Mouse (Mus musculus): Measurements from ENCODE around the gene Tet1.
"Not testable (repeated sequence)": the region's sequence is repeated elsewhere in the genome, so short reads cannot be mapped to it uniquely, and the experiment has no call there.

Gene Tet1

GRCm38 (mm10) chr10:62908896-62909295, at the start of gene Tet1:
Tet1 (minus strand) TSS chr10:62908996.
- in situ Hi-C loops (cut with MboI; ENCODE audit: unreplicated experiment in 2 of 2): not testable (repeated sequence)

GRCm38 (mm10) chr10:62948551-62948950, 39.8 kb upstream of the Tet1 start:
- in situ Hi-C loops (cut with MboI; ENCODE audit: unreplicated experiment in 2 of 2): no loop called here

- in situ Hi-C loops (cut with MboI; ENCODE audit: unreplicated experiment in 2 of 2): no loop called here
Observed at GRCm38 (mm10) chr10:62946738-62947471, 38.1 kb upstream of the Tet1 start, which contains the start of gene Dna2. Dna2 (plus strand) TSS chr10:62947026.

DNA sequence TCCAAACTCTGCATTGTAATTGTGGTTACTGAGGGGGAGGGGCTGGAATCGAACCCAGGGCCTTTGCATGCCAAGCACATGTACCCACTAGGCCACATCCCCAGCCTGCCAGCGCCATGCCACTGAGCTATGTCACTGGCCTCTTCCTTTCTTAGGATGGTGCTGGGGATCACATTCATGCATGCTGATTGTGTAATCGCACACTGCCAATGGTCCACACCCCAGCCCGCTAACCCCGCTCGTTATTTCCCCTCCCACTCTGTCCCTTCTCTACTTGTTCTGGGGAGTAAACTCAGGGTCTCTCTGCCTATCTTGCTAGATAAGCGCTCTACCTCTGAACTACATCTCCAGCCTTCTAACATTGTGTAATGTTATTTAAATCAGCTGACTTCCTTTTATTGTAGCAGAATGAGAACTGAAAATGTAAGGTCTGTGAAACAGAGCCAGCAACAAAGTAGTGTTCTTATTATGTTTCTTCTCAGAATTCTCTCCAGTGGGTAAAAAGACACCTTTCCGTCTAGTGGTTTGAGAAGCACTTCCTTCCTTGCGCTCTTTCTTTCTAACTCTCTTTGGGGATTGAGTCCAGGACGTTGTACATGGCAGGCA, 36.3 kb upstream of the Tet1 start:
- in situ Hi-C loops (cut with MboI; ENCODE audit: unreplicated experiment in 2 of 2): no loop called here

- in situ Hi-C loops (cut with MboI; ENCODE audit: unreplicated experiment in 2 of 2): no loop called here
Observed at GRCm38 (mm10) chr10:62932381-62932780, 23.6 kb upstream of the Tet1 start.

DNA sequence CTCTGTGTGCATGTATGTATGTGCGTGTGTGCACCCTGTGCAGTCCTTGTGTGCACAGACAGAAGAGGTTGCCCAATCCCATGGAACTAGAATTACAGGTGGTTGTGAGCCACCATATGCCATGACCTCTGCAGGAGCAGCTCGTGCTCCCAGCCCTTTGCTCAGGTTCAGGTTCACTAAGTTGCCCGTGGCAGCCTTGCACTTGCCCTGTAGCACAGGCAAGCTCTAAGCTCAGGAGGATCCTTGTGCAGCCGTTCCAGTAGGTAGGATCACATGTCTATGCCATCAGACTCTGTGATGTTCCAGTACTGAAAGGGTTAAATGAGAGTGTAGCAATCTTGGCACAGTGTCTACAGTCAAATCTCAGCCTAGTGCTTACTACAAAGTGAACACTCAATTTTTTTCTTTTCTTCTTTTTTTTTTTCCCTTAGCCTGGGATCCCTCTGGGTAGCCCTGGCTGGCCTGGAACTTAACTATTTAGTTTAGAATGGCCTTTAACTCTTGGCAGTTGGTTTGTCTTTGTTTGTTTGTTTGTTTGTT, 15.4 kb upstream of the Tet1 start:
- in situ Hi-C loops (cut with MboI; ENCODE audit: unreplicated experiment in 2 of 2): no loop called here

DNA sequence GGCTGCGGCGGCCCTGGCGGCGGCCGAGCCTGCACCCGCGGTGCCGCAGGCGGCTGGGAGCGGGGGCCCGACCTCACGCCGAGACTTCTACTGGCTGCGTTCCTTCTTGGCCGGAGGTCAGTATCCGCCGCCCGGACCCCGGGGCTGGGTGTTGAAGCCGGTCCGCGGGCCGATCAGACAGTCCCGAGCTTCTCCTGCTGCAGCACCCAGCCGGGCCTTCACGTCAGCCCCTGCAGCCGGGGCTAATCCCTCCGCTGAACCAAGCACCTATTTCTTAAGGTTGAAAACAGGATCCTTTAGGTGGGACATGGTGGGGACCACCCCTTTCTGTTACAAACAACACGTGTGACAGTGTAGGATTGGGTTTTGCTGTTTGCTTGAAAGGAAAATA, 12.0 kb upstream of the Tet1 start:
- in situ Hi-C loops (cut with MboI; ENCODE audit: unreplicated experiment in 2 of 2): no loop called here

GRCm38 (mm10) chr10:62919925-62920765, 11.3 kb upstream of the Tet1 start, which contains the start of gene Slc25a16:
Slc25a16 (plus strand) TSS chr10:62920633.
- in situ Hi-C loops (cut with MboI; ENCODE audit: unreplicated experiment in 2 of 2): no loop called here

- in situ Hi-C loops (cut with MboI; ENCODE audit: unreplicated experiment in 2 of 2): no loop called here
Observed at GRCm38 (mm10) chr10:62918985-62919384, 10.2 kb upstream of the Tet1 start.

DNA sequence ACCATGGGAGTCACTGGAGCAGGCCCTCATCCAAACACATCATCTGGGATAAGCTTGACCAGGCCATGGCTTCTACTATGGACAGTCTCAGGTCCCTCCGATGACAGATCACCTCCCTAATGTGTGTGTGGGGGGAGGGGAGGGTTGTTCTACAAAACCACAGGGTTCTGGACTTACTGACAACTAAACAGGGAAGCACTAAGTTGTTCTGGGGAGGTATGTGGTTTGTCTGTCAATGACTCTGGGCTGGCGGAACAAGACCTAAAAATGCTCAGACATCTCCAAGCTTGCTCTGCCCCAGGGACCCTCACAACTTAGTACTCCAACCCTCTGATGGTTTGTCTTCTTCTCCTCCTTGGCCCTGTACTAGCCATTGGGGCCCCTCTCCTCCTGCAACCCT, 2.3 kb upstream of the Tet1 start:
- in situ Hi-C loops (cut with MboI; ENCODE audit: unreplicated experiment in 2 of 2): no loop called here

- in situ Hi-C loops (cut with MboI; ENCODE audit: unreplicated experiment in 2 of 2): no loop called here
Observed at GRCm38 (mm10) chr10:62906336-62906735, 2.5 kb downstream of the Tet1 start.

- in situ Hi-C loops (cut with MboI; ENCODE audit: unreplicated experiment in 2 of 2): no loop called here
Observed at GRCm38 (mm10) chr10:62902829-62903228, 6.0 kb downstream of the Tet1 start.

DNA sequence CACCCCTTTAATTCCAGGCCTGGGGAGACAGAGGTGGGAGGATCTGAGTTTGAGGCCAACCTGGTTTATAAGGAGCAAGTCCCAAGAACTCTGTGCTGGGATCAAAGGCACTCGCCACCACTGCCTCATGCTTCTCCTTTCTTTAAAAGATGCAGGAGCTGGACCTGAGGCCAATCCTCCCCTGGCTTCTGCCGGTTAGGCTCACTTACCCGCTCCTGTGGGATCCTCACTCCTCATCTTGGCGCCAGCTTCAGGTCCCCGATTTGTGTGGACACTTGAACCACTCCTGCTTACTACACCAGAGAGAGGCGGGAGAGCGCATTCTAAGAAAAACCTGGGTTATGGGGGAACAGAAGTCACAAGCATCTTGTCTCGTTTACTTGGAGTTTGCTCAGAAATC, 7.0 kb downstream of the Tet1 start:
- in situ Hi-C loops (cut with MboI; ENCODE audit: unreplicated experiment in 2 of 2): no loop called here

DNA sequence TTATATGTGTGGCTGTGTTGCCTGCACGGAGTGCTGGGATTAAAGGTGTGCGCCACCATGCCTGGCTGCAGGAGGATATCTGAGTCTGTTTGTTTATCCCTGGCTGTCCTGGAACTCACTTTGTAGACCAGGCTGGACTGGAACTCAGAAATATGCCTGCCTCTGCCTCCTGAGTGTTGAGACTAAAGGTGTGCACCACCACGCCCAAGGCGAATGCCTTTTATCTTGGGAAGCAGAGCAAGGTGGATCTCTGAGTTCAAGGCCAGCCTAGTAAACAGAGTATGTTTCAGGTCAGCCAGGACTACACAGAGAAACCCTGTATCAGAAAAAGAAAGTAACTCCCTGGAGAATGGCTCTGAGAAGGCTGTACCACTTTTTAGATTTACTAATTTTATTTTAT, 8.7 kb downstream of the Tet1 start:
- in situ Hi-C loops (cut with MboI; ENCODE audit: unreplicated experiment in 2 of 2): no loop called here

DNA sequence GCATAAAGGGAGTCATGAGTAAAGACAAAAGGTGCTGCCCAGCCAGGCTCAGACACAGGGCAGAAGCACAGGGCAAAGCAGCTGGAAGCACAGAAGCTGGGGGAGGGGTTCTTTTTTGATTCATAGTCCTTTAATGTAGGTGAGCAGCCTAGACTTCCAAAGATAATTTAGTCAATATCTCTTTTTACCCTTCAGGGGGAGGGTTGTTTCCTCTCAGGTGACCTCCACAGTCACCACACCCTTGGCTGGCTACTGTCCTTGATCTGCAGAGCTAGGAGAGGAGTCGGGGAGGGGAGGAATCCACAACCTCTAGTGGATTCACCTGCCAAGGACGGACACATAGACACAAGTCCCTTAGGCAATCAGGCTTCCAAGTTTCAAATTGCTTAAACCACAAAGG, 10.7 kb downstream of the Tet1 start:
- in situ Hi-C loops (cut with MboI; ENCODE audit: unreplicated experiment in 2 of 2): no loop called here

DNA sequence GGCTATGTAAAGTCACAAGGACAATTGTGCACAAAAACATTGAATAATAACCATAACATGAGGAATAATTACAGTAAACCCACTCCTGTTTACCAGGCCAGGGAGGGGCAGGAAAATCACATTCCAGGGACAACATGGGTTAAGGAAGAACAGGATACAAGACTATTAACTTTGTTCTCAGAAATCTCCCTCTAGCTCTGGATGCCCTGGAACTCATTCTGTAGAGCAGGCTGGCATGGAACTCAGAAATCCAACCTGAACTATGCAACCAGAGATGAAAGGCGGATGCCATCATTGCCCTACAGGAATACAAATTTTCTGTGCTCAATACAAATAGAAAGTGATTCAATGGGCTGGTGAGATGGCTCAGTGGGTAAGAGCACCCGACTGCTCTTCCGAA, 11.4 kb downstream of the Tet1 start:
- in situ Hi-C loops (cut with MboI; ENCODE audit: unreplicated experiment in 2 of 2): no loop called here

DNA sequence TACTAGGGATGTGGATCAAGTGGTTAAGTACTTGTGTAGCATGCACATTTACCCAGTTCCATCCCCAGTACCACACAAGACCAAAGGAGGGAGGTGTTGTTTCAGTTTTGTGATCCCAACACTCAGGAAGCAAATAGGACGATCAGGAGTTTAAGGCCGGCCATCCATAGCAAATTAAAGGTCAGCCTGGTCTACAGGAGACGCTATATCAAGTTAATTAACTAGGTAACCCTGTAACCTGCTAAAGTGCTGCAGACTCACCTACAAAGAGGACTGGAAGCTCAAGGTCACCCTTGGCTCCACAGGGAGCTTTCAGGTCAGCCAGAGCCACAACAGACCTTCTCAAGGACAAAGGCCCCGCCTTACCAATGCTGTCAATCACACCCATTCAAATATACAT, 12.0 kb downstream of the Tet1 start:
- in situ Hi-C loops (cut with MboI; ENCODE audit: unreplicated experiment in 2 of 2): no loop called here

- in situ Hi-C loops (cut with MboI; ENCODE audit: unreplicated experiment in 2 of 2): no loop called here
Observed at GRCm38 (mm10) chr10:62896035-62896434, 12.8 kb downstream of the Tet1 start.

DNA sequence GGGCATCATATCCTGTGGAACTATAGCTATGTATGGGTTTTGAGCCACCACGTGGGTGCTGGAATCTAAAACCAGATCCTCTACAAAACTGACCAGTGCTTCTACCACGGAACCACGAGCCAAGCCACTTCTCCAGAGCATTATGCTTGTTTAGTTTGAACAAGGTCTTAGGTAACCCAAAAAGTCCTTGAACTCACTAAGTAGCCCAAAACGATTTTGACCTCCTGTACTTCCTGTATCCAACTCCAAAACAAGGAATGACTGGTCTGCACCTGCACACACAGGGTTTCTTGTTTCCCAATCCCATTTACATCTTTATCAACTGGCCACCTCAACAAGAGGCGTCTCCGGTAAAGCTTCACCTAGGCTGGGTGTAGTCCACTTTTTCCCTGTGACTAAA, 13.4 kb downstream of the Tet1 start:
- in situ Hi-C loops (cut with MboI; ENCODE audit: unreplicated experiment in 2 of 2): no loop called here

- in situ Hi-C loops (cut with MboI; ENCODE audit: unreplicated experiment in 2 of 2): no loop called here
Observed at GRCm38 (mm10) chr10:62894447-62894846, 14.3 kb downstream of the Tet1 start.

DNA sequence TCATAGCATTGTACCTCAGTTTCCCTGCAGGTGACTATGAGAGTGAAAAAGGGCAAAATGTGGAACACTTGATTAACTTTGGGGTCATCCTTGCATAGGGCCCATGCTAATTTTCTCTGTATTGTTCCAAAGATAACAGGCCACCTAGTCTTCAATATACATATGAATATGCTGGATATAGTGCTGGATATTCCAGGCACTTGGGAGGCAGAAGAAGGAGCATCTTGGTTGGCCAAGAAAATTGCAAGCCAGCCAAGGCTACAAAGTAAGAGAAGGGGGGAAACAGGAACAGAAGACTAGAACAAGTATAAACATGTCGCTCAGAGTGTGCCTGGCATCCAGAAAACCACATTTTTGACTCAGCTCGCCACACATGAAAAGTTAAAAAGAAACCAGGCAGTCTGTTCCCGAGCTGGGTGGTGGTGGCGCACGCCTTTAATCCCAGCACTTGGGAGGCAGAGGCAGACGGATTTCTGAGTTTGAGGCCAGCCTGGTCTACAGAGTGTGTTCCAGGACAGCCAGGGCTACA, 15.4 kb downstream of the Tet1 start:
- in situ Hi-C loops (cut with MboI; ENCODE audit: unreplicated experiment in 2 of 2): no loop called here
